Mouse (Mus musculus): Measurements from ENCODE around the gene Rasgef1b.

DNA sequence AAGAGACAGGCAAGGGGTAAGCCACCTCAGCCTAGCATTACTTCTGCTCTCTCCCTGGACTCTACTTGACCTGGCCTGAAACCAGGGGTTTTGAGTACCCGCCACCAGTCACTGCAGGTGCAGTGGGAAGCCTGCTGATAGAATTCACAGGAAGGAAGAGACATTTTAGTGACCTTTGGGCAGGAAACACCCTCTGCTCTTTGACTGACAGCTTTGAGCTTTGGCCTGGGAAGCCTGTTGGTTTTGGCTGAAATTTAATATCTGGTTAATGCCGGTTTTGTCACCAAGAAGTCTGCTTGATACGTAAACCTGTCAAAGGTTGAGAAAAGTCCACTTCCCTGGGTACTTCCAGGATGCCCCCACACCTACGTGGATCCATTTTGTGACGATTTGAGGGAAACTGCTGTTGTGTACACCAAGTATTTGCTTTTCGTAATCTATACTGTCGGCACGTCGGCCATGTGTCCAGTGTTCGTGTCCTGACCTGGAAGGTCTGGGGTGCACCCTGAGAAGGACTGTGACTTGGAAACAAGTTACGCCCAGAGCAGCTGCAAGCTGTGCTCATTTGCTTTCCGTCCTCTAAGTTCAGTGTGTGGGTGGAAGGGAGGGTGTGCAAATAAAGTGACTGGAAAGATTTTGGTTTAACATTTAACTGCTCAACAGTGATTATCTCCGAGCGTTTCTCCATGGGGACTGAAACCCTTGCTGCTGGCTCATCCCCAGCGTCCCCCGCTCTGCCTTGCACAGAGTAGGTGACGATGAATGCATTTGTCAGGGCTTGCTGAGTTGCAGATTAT lies 341.5 kb downstream of the Rasgef1b start:
- TF ChIP-seq POLR2A (IDR thresholded peaks at IDR 0.05; ENCODE audit: borderline replicate concordance, control insufficient read depth, low read depth, low read length) (no peak), CTCF (IDR thresholded peaks at IDR 0.05; ENCODE audit: control insufficient read depth, insufficient read depth, low read length) (no peak)
